Mouse (Mus musculus) G1E-ER4 (cell line): ENCODE measurements at regions not wholly inside any gene's neighbourhood (a gene's known extent, or its start where the extent isn't known, plus 50 kb on each side); places are given as distances from the start of the nearest gene placed in this dataset.

ENCODE experiments used
- GATA1 ChIP-seq: IDR thresholded peaks from one replicate; pipeline ENCODE4 v1.8.0; 2012; ENCODE audit warnings: low read length, inconsistent platforms

- TF ChIP-seq GATA1, result no peak
These were observed 72.0 kb upstream of the Parp11 start for GRCm38 (mm10) chr6:127374464-127375143.

GRCm38 (mm10) chr6:127375144-127375529 lies 71.5 kb upstream of the Parp11 start:
- TF ChIP-seq GATA1, result no peak

GRCm38 (mm10) chr6:127375711-127376199 lies 70.9 kb upstream of the Parp11 start:
- TF ChIP-seq GATA1, result no peak

DNA sequence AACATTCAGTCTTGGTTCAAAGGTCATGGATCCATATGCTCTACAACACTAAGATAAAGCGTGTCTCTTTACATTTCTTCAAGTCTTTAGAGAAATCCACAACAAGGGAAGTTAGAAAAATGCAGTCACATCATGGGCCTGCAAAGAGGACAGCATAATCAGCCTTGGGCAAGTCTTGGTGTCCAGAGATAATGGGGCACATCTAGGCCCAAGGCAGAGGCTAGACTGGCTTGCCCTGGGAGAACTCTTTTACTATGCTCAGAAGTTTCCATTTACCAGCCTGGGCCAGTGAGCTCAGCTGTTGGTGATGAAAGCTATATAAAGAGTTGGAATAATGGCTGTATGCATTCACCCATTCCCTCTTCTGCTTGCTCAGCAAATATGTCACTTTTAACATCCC lies 67.9 kb upstream of the Parp11 start:
- no peak for TF ChIP-seq GATA1

GRCm38 (mm10) chr6:127379511-127379910 lies 67.1 kb upstream of the Parp11 start:
- TF ChIP-seq GATA1, result no peak

- TF ChIP-seq GATA1, result no peak
These were observed 65.3 kb upstream of the Parp11 start for GRCm38 (mm10) chr6:127381148-127381888.

DNA sequence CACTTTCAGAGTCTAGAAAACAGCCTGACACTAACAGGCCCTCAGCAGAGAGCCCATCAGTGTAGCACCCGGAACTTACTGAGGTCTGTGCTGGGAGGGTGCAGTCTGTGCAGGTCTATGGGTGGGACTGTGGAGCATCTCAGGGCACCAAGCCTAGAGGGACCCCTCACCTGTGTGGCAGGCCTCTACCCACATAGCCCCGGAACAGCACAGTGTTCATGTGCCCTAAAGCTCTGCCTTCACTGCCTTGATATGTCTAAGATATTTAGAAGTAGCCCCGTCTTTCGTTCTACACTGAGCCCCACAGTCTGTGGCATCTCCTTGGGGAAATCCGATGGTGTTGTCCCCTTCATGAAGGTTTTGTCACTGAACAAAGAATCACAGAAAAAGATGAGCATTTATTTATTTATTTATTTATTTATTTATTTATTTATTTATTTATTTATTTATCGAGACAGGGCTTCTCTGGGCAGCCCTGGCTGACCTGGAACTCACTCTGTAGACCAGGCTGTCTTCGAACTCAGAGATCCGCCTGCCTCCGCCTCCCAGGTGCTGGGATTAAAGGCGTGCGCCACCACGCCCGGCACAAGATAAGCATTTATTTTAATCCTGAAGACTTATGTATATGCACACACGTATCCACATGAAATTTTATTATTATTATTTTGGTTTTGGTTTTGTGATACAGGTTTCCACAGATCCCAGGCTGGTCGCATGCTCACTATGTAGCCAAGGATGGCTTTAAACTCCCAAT lies 55.2 kb upstream of the Parp11 start:
- TF ChIP-seq GATA1, result no peak

DNA sequence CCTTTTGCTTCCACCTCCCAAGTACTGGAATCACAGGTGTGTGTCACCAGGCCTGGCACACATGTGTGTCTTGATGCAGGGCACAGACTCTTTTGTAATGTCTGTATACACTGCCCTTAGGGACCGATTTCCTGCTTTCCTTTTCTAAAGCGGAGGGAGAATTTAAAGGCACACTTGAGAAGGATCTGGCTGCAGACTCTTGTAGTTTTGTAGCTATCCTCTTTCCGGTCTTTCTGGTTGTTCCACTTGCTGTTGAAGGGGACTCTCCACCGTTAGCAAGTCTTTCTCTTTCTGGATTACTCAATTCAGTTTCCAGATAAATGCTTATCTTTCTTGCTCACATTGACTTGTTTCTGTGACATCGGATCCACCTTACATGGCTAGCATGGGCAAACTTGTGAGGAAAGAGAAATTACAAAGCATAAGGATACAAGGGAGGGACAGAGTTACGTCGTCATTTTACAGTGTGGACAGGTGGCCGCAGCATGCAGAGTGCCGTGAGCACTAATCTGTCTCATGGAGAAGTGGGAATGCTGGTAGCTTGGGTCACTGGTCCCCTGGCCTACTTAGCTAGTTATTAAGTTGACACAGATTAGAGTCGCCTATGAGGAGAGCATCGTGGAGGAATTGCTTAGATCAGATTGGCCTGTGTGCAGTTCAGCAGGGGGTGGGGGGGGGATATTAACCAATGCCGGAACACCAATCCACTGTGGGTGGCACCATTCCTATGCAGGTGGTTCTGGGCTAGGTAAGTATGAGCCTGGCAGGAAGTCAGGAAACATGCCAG lies 54.4 kb upstream of the Parp11 start:
- TF ChIP-seq GATA1, result no peak

GRCm38 (mm10) chr6:127392799-127393172 lies 53.9 kb upstream of the Parp11 start:
- TF ChIP-seq GATA1, result no peak

DNA sequence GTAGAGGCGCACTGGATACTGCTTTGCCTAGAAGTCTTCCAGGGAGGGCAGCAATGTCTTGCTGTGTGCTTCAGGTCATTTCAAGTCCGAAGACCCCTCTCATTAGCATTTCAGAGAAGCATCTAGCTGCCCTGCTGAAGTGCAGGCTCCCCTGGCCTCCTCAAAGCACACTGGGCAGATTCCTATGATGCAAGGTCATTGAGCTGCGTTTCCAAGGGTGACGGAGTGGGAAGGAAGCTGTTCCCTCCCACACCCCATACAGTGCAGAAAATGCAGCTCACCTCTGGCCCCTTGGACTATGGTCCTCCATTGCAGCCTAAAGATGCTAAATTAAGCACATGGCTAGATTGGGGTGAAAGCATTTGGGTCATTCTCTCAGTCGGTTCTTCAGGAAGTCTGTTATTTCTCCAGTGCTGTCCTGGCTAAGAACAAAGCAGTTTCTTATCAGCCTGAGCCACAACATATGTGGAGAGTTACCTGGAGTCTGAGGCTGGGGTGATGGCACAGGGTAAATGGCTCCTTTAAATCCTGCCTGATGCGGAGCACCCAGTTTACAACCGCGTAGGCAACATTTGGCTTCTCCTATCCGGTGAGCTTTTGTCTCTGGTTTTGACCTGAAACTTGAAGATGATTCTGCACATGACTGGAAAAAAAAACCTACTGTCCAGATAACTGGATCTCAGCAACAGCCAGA lies 52.6 kb upstream of the Parp11 start:
- TF ChIP-seq GATA1, result no peak
